Mouse (Mus musculus) stomach, postnatal 0 days (tissue): ENCODE measurements around the gene Itga10.

Experiments
- CTCF ChIP-seq: IDR thresholded peaks from 2 replicates; pipeline ENCODE4 v1.5.1; 2016; ENCODE audit warnings: antibody characterized with exemption, low read depth, mild to moderate bottlenecking, moderate library complexity
- EP300 ChIP-seq: optimal IDR thresholded peaks from 2 replicates; pipeline ENCODE3; 2016; ENCODE audit warnings: antibody characterized with exemption

GRCm38 (mm10) chr3:96623201-96623600, 22.2 kb upstream of the Itga10 start:
- TF ChIP-seq CTCF = no peak
- TF ChIP-seq EP300 = no peak
